Mouse (Mus musculus) spleen, adult 2 months (tissue): ENCODE results near the gene Khdc4. TPM values are rescaled to one million over a fixed set of nuclear protein-coding genes. Genes with fewer than 3 reads are reported as not detected.

ENCODE experiments used
- DNase-seq, 2 experiments: peaks; one replicate each; pipeline versions ENCODE4 v3.0.0 to v3.0.0-alpha.2; 2012 to 2021; ENCODE audit warnings: low spot score in 2 of 2, low read depth in 1 of 2
- H3K27ac ChIP-seq: fragments of 200-500 bp; 2 replicates; pipeline ENCODE4 v1.5.1; 2012; ENCODE audit warnings: low read length, inconsistent platforms; ENCODE audit not compliant: insufficient read depth
- H3K27me3 ChIP-seq: fragments of 200-500 bp; 2 replicates; pipeline ENCODE4 v1.6.1; 2012; ENCODE audit warnings: mild to moderate bottlenecking, moderate library complexity, low read length, inconsistent platforms; ENCODE audit not compliant: control insufficient read depth, insufficient read depth
- H3K36me3 ChIP-seq: fragments of 200-500 bp; 2 replicates; pipeline ENCODE4 v1.6.1; 2012; ENCODE audit warnings: mild to moderate bottlenecking, low read length, inconsistent platforms; ENCODE audit not compliant: control insufficient read depth, insufficient read depth
- H3K4me1 ChIP-seq: fragments of 200-500 bp; 2 replicates; pipeline ENCODE4 v1.6.1; 2011; ENCODE audit warnings: inconsistent platforms; ENCODE audit not compliant: control insufficient read depth, insufficient read depth, insufficient read length
- H3K4me3 ChIP-seq: fragments of 200-500 bp; 2 replicates; pipeline ENCODE4 v1.5.1; 2011; ENCODE audit warnings: mild to moderate bottlenecking, inconsistent platforms; ENCODE audit not compliant: insufficient read depth, insufficient read length; ENCODE audit errors: extremely low read depth
- CTCF ChIP-seq: fragments of 200-500 bp; IDR thresholded peaks from 2 replicates; pipeline ENCODE4 v1.5.1; 2011; ENCODE audit warnings: mild to moderate bottlenecking, inconsistent platforms; ENCODE audit not compliant: insufficient read depth, insufficient read length, insufficient replicate concordance; ENCODE audit errors: extremely low read depth
- POLR2A ChIP-seq: fragments of 200-500 bp; IDR thresholded peaks from 2 replicates; pipeline ENCODE4 v1.6.1; 2011; ENCODE audit warnings: low read depth, low read length, inconsistent platforms
- WGBS: fragments of 180-500 bp; shearing (Covaris S2); methylation state at CpG from one replicate; pipeline ENCODE4 v1.1.7; 2018; 5-methylcytosine and 5-hydroxymethylcytosine counted together
- polyA plus RNA-seq: library from polyadenylated mRNA; depleted of rRNA; stranded (reverse); fragments of >200 nt; gene quantifications from 2 replicates; pipeline ENCODE4 v1.2.3, GENCODE M21; 2012; rRNA removed

Khdc4 gene
- 36.0 and 40.5 TPM in 2 replicates for polyA plus RNA-seq

- Histone ChIP-seq H3K4me3 (peak within 1 kb of the TSS; percentile 87), H3K27ac (peak within 1 kb of the TSS; percentile 96), H3K36me3 (peaks cover 10% of the 10 kb centered on the region), H3K27me3 (no peaks in the 10 kb centered on the region), H3K4me1 (peaks cover 8% of the 10 kb centered on the region; the same call in 1 of the 2 replicates)
- WGBS = under 1% methylated on average over 47 of the region's 47 CpGs
- TF ChIP-seq CTCF (no peak), POLR2A (peak; percentile 88)
- peak; percentile 94 to 96 for DNase-seq
Observed at GRCm38 (mm10) chr3:88684980-88685941, at the start of gene Khdc4. Gene Khdc4, plus strand, starts transcription at chr3:88685803.

GRCm38 (mm10) chr3:88636555-88636986 is 49.0 kb upstream of the Khdc4 start:
- Histone ChIP-seq H3K4me3 (no peak overlapping the region), H3K4me1 (no peaks in the 10 kb centered on the region), H3K27ac (no peak overlapping the region), H3K27me3 (no peaks in the 10 kb centered on the region), H3K36me3 (peaks cover 73% of the 10 kb centered on the region)
- no peak for TF ChIP-seq CTCF
- no peak for TF ChIP-seq POLR2A
- no peak for DNase-seq
- 93% methylated on average over 8 of the region's 8 CpGs for WGBS

GRCm38 (mm10) chr3:88637134-88637533 is 48.5 kb upstream of the Khdc4 start:
- 97% methylated on average over 5 of the region's 5 CpGs for WGBS
- Histone ChIP-seq H3K27ac (no peak overlapping the region), H3K4me1 (no peaks in the 10 kb centered on the region), H3K4me3 (no peak overlapping the region), H3K27me3 (no peaks in the 10 kb centered on the region), H3K36me3 (peaks cover 71% of the 10 kb centered on the region)
- no peak for DNase-seq
- TF ChIP-seq POLR2A = no peak
- TF ChIP-seq CTCF = no peak

- H3K4me1 ChIP-seq = no peaks in the 10 kb centered on the region; the same call in 1 of the 2 replicates
- 93% methylated on average over 12 of the region's 12 CpGs for WGBS
- no peaks in the 10 kb centered on the region for H3K27me3 ChIP-seq
- no peak overlapping the region for H3K4me3 ChIP-seq
- TF ChIP-seq POLR2A = no peak
- no peak for TF ChIP-seq CTCF
- no peak overlapping the region for H3K27ac ChIP-seq
- peaks cover 72% of the 10 kb centered on the region for H3K36me3 ChIP-seq
- no peak for DNase-seq
Observed at GRCm38 (mm10) chr3:88639239-88639638, 46.4 kb upstream of the Khdc4 start.

- H3K4me1 ChIP-seq = no peaks in the 10 kb centered on the region; the same call in 1 of the 2 replicates
- peaks cover 69% of the 10 kb centered on the region for H3K36me3 ChIP-seq
- H3K4me3 ChIP-seq = no peak overlapping the region
- H3K27me3 ChIP-seq = no peaks in the 10 kb centered on the region
- peak; percentile 65 to 71 for DNase-seq
- H3K27ac ChIP-seq = no peak overlapping the region
- WGBS = 56% methylated on average over 1 of the region's 1 CpGs
- TF ChIP-seq CTCF (peak; percentile 35; the same call in 1 of the 2 replicates), POLR2A (no peak)
Observed at GRCm38 (mm10) chr3:88640676-88641075, 44.9 kb upstream of the Khdc4 start.

GRCm38 (mm10) chr3:88643078-88643477 is 42.5 kb upstream of the Khdc4 start:
- WGBS = 94% methylated on average over 5 of the region's 5 CpGs

GRCm38 (mm10) chr3:88645937-88646336 is 39.7 kb upstream of the Khdc4 start:
- 92% methylated on average over 12 of the region's 12 CpGs for WGBS
- DNase-seq = no peak
- peaks cover 53% of the 10 kb centered on the region for H3K36me3 ChIP-seq

More at GRCm38 (mm10) chr3:88643078-88643477, 42.5 kb upstream of the Khdc4 start:
- Histone ChIP-seq H3K4me1 (peaks cover 4% of the 10 kb centered on the region), H3K27ac (no peak overlapping the region), H3K36me3 (peaks cover 69% of the 10 kb centered on the region), H3K4me3 (no peak overlapping the region), H3K27me3 (no peaks in the 10 kb centered on the region)
- no peak for TF ChIP-seq CTCF
- no peak for TF ChIP-seq POLR2A
- no peak for DNase-seq

More at GRCm38 (mm10) chr3:88645937-88646336, 39.7 kb upstream of the Khdc4 start:
- peaks cover 17% of the 10 kb centered on the region for H3K4me1 ChIP-seq
- no peak for TF ChIP-seq CTCF
- TF ChIP-seq POLR2A = no peak
- no peak overlapping the region for H3K4me3 ChIP-seq
- no peaks in the 10 kb centered on the region for H3K27me3 ChIP-seq
- H3K27ac ChIP-seq = no peak overlapping the region
